Mouse (Mus musculus): Measurements from ENCODE around the gene Cmtm4. TPM values are rescaled to one million over a fixed set of nuclear protein-coding genes. Genes with fewer than 3 reads are reported as not detected.
A peak's percentile ranks its signal among the peaks of the same experiment; 100 is the strongest.

Cmtm4 gene
- polyA plus RNA-seq, 1 experiment from 2014 or later, result 2.7 TPM

GRCm38 (mm10) chr8:104405430-104406187 lies 10.0 kb upstream of the Cmtm4 start:
- Histone ChIP-seq H3K4me2 (ENCODE audit: low read length) (no peak overlapping the region), H3K27ac (ENCODE audit: low read length) (no peak overlapping the region), H3K27me3 (ENCODE audit: control insufficient read depth, insufficient read depth, low read depth, low read length) (no peaks in the 10 kb centered on the region), H3K36me3 (ENCODE audit: control insufficient read depth, insufficient read depth, low read length) (no peaks in the 10 kb centered on the region), H3K4me3 (ENCODE audit: low read depth, low read length) (no peak overlapping the region), H3K9ac (ENCODE audit: low read depth, low read length) (no peak overlapping the region), H3K4me1 (ENCODE audit: control insufficient read depth, insufficient read depth, low read length) (no peaks in the 10 kb centered on the region), H3K9me3 (replicated peaks; ENCODE audit: control insufficient read depth, low read length, poor library complexity, severe bottlenecking) (no peaks in the 10 kb centered on the region)
- WGBS, result 76% methylated on average over 15 of the region's 15 CpGs
- no peak for ATAC-seq

- Histone ChIP-seq H3K9me3 (replicated peaks; ENCODE audit: control insufficient read depth, low read length, poor library complexity, severe bottlenecking) (no peaks in the 10 kb centered on the region), H3K4me2 (ENCODE audit: low read length) (no peak overlapping the region), H3K9ac (ENCODE audit: low read depth, low read length) (no peak overlapping the region), H3K4me3 (ENCODE audit: low read depth, low read length) (no peak overlapping the region), H3K36me3 (ENCODE audit: control insufficient read depth, insufficient read depth, low read length) (no peaks in the 10 kb centered on the region), H3K27ac (ENCODE audit: low read length) (no peak overlapping the region), H3K27me3 (ENCODE audit: control insufficient read depth, insufficient read depth, low read depth, low read length) (no peaks in the 10 kb centered on the region), H3K4me1 (ENCODE audit: control insufficient read depth, insufficient read depth, low read length) (no peaks in the 10 kb centered on the region)
- WGBS, result 74% methylated on average over 3 of the region's 3 CpGs
- no peak for ATAC-seq
Observed at GRCm38 (mm10) chr8:104403596-104403995, 8.0 kb upstream of the Cmtm4 start.

- Histone ChIP-seq H3K9me3 (replicated peaks; ENCODE audit: control insufficient read depth, low read length, poor library complexity, severe bottlenecking) (no peaks in the 10 kb centered on the region), H3K9ac (ENCODE audit: low read depth, low read length) (peak overlapping the region; percentile 93), H3K4me1 (ENCODE audit: control insufficient read depth, insufficient read depth, low read length) (peaks cover 15% of the 10 kb centered on the region), H3K4me3 (ENCODE audit: low read depth, low read length) (peak overlapping the region; percentile 74), H3K4me2 (ENCODE audit: low read length) (peak overlapping the region; percentile 66), H3K27me3 (ENCODE audit: control insufficient read depth, insufficient read depth, low read depth, low read length) (no peaks in the 10 kb centered on the region), H3K36me3 (ENCODE audit: control insufficient read depth, insufficient read depth, low read length) (no peaks in the 10 kb centered on the region), H3K27ac (ENCODE audit: low read length) (peak overlapping the region; percentile 81)
- peak; percentile 79 for ATAC-seq
- WGBS, result under 1% methylated on average over 59 of the region's 82 CpGs
Observed at GRCm38 (mm10) chr8:104394801-104395702, 555 bp downstream of the Cmtm4 start.

- Histone ChIP-seq H3K4me2 (ENCODE audit: low read length) (peak overlapping the region; percentile 66), H3K9me3 (replicated peaks; ENCODE audit: control insufficient read depth, low read length, poor library complexity, severe bottlenecking) (no peaks in the 10 kb centered on the region), H3K4me1 (ENCODE audit: control insufficient read depth, insufficient read depth, low read length) (peaks cover 15% of the 10 kb centered on the region), H3K9ac (ENCODE audit: low read depth, low read length) (peak overlapping the region; percentile 93; the same call in 1 of the 2 replicates), H3K27me3 (ENCODE audit: control insufficient read depth, insufficient read depth, low read depth, low read length) (no peaks in the 10 kb centered on the region), H3K36me3 (ENCODE audit: control insufficient read depth, insufficient read depth, low read length) (no peaks in the 10 kb centered on the region), H3K27ac (ENCODE audit: low read length) (no peak overlapping the region), H3K4me3 (ENCODE audit: low read depth, low read length) (peak overlapping the region; percentile 74)
- ATAC-seq, result no peak
- 74% methylated on average over 6 of the region's 6 CpGs for WGBS
Observed at GRCm38 (mm10) chr8:104393767-104394166, 1.8 kb downstream of the Cmtm4 start.

- no peaks in the 10 kb centered on the region for H3K36me3 ChIP-seq (ENCODE audit: control insufficient read depth, insufficient read depth, low read length)
- H3K9me3 ChIP-seq (replicated peaks; ENCODE audit: control insufficient read depth, low read length, poor library complexity, severe bottlenecking), result no peaks in the 10 kb centered on the region
- no peak overlapping the region for H3K9ac ChIP-seq (ENCODE audit: low read depth, low read length)
- H3K27ac ChIP-seq (ENCODE audit: low read length), result no peak overlapping the region
- peaks cover 15% of the 10 kb centered on the region for H3K4me1 ChIP-seq (ENCODE audit: control insufficient read depth, insufficient read depth, low read length)
- no peaks in the 10 kb centered on the region for H3K27me3 ChIP-seq (ENCODE audit: control insufficient read depth, insufficient read depth, low read depth, low read length)
- H3K4me2 ChIP-seq (ENCODE audit: low read length), result peak overlapping the region; percentile 66; the same call in 1 of the 2 replicates
- ATAC-seq, result no peak
- 92% methylated on average over 6 of the region's 7 CpGs for WGBS
- peak overlapping the region; percentile 74; the same call in 1 of the 2 replicates for H3K4me3 ChIP-seq (ENCODE audit: low read depth, low read length)
Observed at GRCm38 (mm10) chr8:104393139-104393538, 2.5 kb downstream of the Cmtm4 start.

- no peaks in the 10 kb centered on the region for H3K9me3 ChIP-seq (replicated peaks; ENCODE audit: control insufficient read depth, low read length, poor library complexity, severe bottlenecking)
- no peak overlapping the region for H3K9ac ChIP-seq (ENCODE audit: low read depth, low read length)
- no peak for ATAC-seq
- no peak overlapping the region for H3K4me3 ChIP-seq (ENCODE audit: low read depth, low read length)
- 82% methylated on average over 8 of the region's 8 CpGs for WGBS
- no peaks in the 10 kb centered on the region for H3K27me3 ChIP-seq (ENCODE audit: control insufficient read depth, insufficient read depth, low read depth, low read length)
- H3K36me3 ChIP-seq (ENCODE audit: control insufficient read depth, insufficient read depth, low read length), result no peaks in the 10 kb centered on the region
- peaks cover 35% of the 10 kb centered on the region for H3K4me1 ChIP-seq (ENCODE audit: control insufficient read depth, insufficient read depth, low read length)
- no peak overlapping the region for H3K27ac ChIP-seq (ENCODE audit: low read length)
- H3K4me2 ChIP-seq (ENCODE audit: low read length), result no peak overlapping the region
Observed at GRCm38 (mm10) chr8:104390245-104390644, 5.4 kb downstream of the Cmtm4 start.

- no peak overlapping the region for H3K4me3 ChIP-seq (ENCODE audit: low read depth, low read length)
- no peak for ATAC-seq
- no peaks in the 10 kb centered on the region for H3K36me3 ChIP-seq (ENCODE audit: control insufficient read depth, insufficient read depth, low read length)
- WGBS, result 81% methylated on average over 2 of the region's 2 CpGs
- no peaks in the 10 kb centered on the region for H3K9me3 ChIP-seq (replicated peaks; ENCODE audit: control insufficient read depth, low read length, poor library complexity, severe bottlenecking)
- peaks cover 22% of the 10 kb centered on the region for H3K4me1 ChIP-seq (ENCODE audit: control insufficient read depth, insufficient read depth, low read length)
- no peak overlapping the region for H3K9ac ChIP-seq (ENCODE audit: low read depth, low read length)
- H3K4me2 ChIP-seq (ENCODE audit: low read length), result no peak overlapping the region
- H3K27me3 ChIP-seq (ENCODE audit: control insufficient read depth, insufficient read depth, low read depth, low read length), result no peaks in the 10 kb centered on the region
- H3K27ac ChIP-seq (ENCODE audit: low read length), result no peak overlapping the region
Observed at GRCm38 (mm10) chr8:104387980-104388379, 7.6 kb downstream of the Cmtm4 start.

- ATAC-seq, result no peak
- no peak overlapping the region for H3K27ac ChIP-seq (ENCODE audit: low read length)
- 70% methylated on average over 7 of the region's 7 CpGs for WGBS
- no peak overlapping the region for H3K4me2 ChIP-seq (ENCODE audit: low read length)
- no peaks in the 10 kb centered on the region for H3K27me3 ChIP-seq (ENCODE audit: control insufficient read depth, insufficient read depth, low read depth, low read length)
- no peaks in the 10 kb centered on the region for H3K36me3 ChIP-seq (ENCODE audit: control insufficient read depth, insufficient read depth, low read length)
- no peak overlapping the region for H3K9ac ChIP-seq (ENCODE audit: low read depth, low read length)
- H3K4me3 ChIP-seq (ENCODE audit: low read depth, low read length), result no peak overlapping the region
- H3K9me3 ChIP-seq (replicated peaks; ENCODE audit: control insufficient read depth, low read length, poor library complexity, severe bottlenecking), result no peaks in the 10 kb centered on the region
- peaks cover 26% of the 10 kb centered on the region for H3K4me1 ChIP-seq (ENCODE audit: control insufficient read depth, insufficient read depth, low read length)
Observed at GRCm38 (mm10) chr8:104387501-104387900, 8.1 kb downstream of the Cmtm4 start.

GRCm38 (mm10) chr8:104386693-104387092 lies 8.9 kb downstream of the Cmtm4 start:
- no peak overlapping the region for H3K27ac ChIP-seq (ENCODE audit: low read length)
- WGBS, result 20% methylated on average over 4 of the region's 4 CpGs
- H3K4me2 ChIP-seq (ENCODE audit: low read length), result no peak overlapping the region
- no peak overlapping the region for H3K4me3 ChIP-seq (ENCODE audit: low read depth, low read length)
- H3K9ac ChIP-seq (ENCODE audit: low read depth, low read length), result no peak overlapping the region
- H3K4me1 ChIP-seq (ENCODE audit: control insufficient read depth, insufficient read depth, low read length), result peaks cover 31% of the 10 kb centered on the region
- H3K9me3 ChIP-seq (replicated peaks; ENCODE audit: control insufficient read depth, low read length, poor library complexity, severe bottlenecking), result no peaks in the 10 kb centered on the region
- H3K36me3 ChIP-seq (ENCODE audit: control insufficient read depth, insufficient read depth, low read length), result no peaks in the 10 kb centered on the region
- ATAC-seq, result peak; percentile 31; the same call in 1 of the 2 replicates
- H3K27me3 ChIP-seq (ENCODE audit: control insufficient read depth, insufficient read depth, low read depth, low read length), result no peaks in the 10 kb centered on the region
